Mouse (Mus musculus) thymus, adult 18-20 months (tissue): ENCODE measurements at regions not wholly inside any gene's neighbourhood (a gene's known extent, or its start where the extent isn't known, plus 50 kb on each side); places are given as distances from the start of the nearest gene placed in this dataset.

ENCODE experiments used
- DNase-seq, 2 experiments: peaks; one replicate each; pipeline ENCODE4 v3.0.0; 2022; ENCODE audit warnings: mixed read lengths in 2 of 2

- no peak for DNase-seq
Observed at GRCm38 (mm10) chr19:23044510-23045464, 96.2 kb upstream of the Klf9 start.

DNA sequence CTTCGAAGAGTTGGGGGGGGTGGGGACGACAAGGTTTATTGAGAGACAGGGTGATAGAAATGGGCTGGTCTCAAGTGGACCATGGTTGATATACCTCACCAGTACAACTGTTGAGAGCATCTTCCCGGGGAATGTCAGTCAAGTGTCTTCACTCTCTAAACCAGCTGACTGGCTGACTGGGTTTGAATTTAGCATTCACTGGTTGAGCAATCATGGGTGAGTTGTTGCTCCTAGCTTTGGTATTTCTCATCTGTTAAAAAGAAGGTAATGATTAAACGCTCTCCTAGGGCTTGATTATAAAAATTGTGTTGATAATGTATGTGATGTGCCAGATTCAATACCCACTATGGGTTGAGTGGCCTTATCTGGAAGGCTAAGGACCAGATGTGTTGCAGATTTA lies 89.6 kb upstream of the Klf9 start:
- DNase-seq, result no peak

DNA sequence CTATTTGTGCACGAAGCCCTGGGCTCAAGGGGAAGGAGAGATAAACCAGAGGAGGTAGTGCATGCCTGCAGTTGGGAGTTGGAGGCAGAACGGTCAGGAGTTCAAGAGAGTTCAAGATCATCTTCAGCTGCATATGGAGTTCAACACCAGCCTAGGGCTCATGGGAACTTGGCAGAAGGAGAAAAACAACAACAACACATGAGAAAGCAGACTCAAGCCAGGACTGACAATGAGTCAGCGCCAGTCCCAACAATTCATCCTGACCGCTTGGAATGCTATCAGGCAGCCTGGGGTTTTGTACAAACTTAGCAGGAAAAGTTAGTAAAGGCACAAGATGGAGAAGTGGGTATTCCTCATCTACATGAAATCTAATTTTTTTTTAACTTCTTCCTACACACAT lies 86.6 kb upstream of the Klf9 start:
- no peak for DNase-seq

DNA sequence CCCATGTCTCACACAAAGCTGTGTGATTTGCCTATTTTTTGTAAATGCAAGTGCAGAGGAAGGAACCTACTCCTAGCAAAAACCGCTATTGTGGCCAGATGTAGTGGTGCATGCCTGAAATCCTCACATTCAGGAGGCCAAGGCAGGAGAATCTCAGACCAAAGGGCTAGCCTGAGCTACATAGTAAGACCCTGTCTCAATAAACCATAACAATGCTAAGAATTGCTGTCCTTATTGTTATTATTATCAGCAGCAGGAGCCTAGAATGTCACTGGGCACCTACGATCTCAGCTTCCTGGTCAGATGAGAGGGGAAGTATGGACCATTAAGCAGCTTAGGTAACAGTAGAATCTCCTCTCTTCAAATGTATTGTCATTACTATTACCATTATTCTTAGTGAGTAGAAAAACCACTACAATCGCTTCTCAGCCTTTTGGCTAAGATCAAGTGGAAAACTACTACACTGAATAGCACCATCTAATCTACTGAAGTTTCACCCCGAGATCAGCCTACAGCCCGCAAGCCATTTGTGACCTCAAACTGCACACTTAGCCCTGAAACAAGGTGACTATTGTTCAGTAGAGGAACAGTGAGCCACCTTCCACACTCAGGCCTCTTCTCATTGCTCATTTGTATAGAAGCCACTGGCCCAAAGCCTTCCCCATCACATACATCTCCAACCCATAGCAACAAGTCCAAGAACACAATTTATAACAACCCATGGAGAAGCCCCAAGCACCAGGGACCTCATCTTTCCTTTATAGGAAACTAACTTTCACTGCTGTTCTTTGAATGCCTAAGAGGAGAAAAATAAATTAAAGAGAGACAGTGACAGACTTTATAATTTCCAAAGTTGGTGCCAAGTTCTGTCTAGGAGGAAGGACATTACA lies 84.9 kb upstream of the Klf9 start:
- no peak for DNase-seq

- DNase-seq, result peak; percentile 25 to 40
Observed at GRCm38 (mm10) chr19:23056851-23057707, 83.9 kb upstream of the Klf9 start.

DNA sequence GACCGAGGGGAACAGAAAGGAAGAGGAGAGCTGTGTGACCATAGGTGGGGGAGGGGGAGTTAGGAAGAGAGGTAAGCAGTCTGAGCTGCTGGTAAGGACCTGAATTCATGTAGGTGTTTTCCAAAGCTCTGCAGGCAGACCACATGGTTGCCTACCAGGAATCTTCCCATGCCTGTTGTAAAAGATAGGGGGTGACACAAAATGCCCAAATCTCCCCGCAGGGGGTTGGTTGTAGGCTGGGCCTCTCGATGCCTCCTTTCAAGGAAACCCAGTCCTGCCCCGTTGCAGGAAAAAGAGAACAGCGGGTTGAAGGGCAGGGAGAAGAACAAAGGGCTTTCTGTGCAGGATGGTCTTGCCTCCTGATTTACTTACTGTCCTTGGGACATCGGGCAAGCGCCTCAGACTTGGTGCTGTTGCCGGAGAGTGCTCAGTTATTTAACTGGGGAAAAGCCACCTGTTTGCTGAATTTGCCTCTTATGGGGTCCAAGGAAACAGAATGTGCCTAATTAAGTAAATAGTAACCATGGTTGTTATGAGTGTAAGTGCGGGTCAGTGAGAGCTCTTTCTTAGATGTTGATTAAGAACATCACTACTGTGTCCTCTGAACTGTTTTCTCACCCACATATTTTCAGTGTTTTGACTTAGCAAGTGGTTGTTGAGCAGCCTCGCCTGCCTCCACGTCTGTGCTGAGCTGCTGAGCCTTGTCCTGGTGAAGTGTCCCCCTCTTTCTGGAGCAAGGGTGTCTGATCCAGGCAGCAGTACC lies 83.1 kb upstream of the Klf9 start:
- DNase-seq, result peak in 1 of 2 experiments; percentile 8

DNA sequence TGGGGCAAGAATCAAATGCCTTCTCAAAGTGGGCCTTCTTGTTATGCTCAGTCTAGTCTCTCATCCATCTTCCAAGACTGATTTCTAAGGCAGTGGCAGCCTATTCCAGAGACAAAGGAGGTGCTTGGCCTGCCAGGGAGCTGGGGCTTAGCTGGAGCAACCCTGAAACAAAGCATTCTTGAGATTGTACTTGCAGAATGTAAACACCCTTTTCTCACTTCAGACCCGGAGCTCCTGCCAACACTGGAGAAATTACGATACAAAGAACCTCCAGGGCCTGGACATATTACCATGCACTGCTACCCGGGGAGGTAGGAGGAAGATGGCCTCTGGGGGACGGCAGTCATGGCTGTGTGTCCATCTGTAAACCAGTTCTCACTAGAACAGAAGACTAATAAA lies 82.5 kb upstream of the Klf9 start:
- no peak for DNase-seq

DNA sequence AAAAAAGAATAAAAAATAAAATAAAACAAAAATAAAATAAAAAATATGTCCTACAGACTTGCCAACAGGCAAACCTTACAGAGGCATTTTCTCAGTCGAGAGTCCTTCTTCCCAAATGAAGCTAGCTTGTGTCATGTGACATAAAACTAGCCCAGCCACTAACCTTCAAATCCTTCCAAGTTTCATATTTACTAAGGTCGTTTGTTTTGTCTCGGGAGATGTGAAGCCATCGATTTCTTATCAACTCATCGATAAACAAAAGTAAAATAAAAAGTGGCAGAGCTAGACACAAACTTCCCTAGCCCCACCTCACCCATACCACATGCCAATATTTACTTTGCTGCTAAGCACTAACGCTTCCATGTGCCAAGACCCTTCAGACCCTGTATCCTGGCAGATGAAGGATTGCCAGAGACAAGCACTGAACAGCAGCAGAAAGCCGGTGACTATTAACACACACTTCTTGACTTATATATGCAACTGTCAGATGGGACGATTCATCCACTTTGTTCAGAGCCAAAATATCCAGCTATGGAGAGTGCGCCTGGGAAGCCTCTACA lies 79.9 kb upstream of the Klf9 start:
- no peak for DNase-seq

DNA sequence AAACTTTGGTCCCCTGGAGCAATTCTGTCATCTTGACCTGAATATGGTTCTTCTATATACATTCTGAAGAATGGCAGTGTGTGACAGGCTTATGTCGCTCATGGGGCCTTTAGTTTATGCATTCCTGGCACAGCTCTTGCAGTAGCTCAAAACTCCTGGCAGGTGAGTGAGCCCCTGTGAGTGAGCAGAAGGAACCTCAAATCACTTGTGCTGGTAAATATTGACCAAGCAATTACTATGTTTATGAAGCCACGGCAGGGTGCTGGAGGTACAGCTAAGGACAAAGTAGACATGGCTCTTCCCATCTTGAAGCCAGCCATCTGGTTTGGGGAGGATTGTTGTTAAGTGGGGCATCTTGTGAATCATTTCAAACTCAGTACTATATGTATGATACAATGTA lies 79.1 kb upstream of the Klf9 start:
- DNase-seq, result no peak

DNA sequence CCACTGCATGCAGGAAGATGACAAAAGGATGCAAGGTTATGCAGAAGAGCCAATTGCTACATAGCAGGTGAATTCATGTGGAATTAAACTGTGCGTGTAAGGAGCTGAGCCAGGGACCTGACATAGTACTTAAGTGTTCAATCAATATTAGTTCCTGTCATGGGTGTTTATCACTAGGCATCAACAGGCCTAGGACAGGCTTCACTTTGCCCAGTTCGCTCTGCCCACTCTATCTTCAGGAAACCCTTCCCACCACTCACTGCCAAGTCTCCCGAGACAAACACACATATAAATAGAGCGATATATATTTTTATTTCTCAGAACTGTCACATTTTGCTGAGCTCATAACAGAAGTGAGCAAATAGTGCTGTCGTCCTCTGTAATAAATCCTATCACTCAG lies 78.2 kb upstream of the Klf9 start:
- DNase-seq, result no peak

- DNase-seq, result no peak
Observed at GRCm38 (mm10) chr19:23065548-23065947, 75.5 kb upstream of the Klf9 start.

GRCm38 (mm10) chr19:23066726-23067125 lies 74.3 kb upstream of the Klf9 start:
- DNase-seq, result no peak

DNA sequence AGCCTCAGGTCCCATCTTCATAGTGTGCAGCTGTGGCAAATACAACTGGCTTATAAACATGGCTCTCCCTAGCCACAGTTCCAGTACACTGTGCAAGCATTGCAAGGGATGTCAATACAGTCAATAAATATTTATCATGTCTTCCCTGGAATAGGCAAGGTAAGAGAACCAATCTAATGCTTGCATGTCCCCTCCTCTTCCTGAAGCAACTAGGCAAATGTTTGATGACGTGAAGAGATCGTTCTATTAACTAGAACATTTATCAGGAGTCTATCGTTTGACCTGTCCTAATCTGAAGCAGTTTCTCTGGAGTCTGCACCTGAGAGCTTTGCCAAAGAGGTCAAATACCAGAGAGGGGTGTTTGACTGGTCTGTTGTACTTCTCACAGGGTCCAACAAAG lies 72.4 kb upstream of the Klf9 start:
- DNase-seq, result no peak

- no peak for DNase-seq
Observed at GRCm38 (mm10) chr19:23069656-23070055, 71.4 kb upstream of the Klf9 start.

- no peak for DNase-seq
Observed at GRCm38 (mm10) chr19:23071000-23071399, 70.0 kb upstream of the Klf9 start.

DNA sequence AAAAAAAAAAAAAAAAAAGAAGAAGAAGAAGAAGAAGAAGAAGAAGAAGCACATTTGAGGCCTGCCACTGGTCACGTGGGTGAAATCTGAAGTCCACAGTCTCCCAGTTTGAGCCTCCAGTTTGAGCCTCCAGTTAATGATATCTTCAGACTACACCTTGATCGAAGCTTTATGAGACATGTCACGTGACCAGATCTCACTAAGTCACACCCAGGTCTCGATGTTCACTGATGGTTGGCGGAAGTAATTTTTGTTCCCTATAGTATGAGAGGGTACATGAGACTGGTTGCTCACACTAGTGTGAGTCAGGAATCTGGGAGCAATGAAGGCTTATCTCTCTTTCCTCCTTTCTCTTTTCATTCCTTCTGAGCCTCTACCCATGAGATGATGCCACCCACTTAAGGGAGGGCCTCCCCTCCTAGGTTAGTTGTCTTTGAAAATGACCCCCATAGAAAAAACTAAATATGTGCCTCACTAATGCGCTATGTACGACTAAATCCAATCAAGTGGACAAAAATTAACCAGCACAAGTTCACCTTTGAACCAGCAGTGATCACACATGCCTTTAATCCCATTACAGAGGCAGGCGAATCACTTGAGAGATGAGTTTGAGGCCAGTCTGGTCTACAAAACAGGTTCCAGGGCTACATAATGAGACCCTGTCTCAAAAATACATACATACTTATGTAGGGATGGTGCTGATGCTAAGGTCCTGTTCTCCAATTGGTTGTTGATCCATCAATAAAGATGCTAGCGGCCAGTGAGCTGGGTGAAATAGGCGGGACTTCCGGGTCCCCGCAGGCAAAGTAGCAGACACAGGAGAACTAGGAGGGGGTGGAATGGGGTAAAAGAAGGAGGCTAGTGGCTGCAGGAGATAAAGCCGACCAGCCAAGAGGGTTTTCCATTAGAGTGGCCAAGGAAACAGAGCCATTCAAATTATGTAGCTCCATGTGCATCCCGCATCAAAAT lies 66.1 kb upstream of the Klf9 start:
- no peak for DNase-seq

- no peak for DNase-seq
Observed at GRCm38 (mm10) chr19:23075790-23076189, 65.2 kb upstream of the Klf9 start.

DNA sequence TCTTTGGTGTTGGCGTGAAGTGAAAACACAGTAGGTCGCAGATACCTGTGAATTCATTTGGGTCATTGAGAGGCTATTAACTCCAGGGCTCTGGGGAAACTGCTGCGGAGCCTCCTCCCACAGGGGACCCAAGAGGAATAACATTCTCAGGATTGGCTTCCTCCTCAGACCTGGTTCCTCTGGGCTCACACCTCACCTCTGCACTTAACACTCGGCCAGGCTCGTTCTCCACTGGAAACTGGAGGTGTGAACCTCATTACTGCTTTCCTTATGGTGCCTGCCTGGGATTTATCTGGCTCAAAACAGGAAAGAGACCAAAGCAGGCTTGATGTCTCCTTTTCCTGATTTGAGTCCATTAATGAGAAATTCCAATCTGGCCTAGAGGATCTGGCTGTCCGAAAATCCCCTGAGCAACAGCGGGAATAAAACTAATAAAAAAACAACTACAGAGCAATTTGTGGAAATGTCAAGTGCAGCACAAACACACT lies 55.8 kb upstream of the Klf9 start:
- no peak for DNase-seq

GRCm38 (mm10) chr19:23087575-23087974 lies 53.5 kb upstream of the Klf9 start:
- DNase-seq, result no peak

GRCm38 (mm10) chr19:23089081-23089480 lies 51.9 kb upstream of the Klf9 start:
- DNase-seq, result no peak
